Mouse (Mus musculus) brain, embryonic 14.5 days (tissue): ENCODE results near the gene Bco1.

Source experiments
- CTCF ChIP-seq: fragments of 200-500 bp; IDR thresholded peaks from 2 replicates; pipeline ENCODE4 v1.5.1; 2012; ENCODE audit warnings: inconsistent platforms, mild to moderate bottlenecking, moderate library complexity, borderline replicate concordance; ENCODE audit not compliant: insufficient read depth, insufficient read length; ENCODE audit errors: extremely low read depth
- POLR2A ChIP-seq: fragments of 200-500 bp; IDR thresholded peaks from 2 replicates; pipeline ENCODE4 v1.6.1; 2012; ENCODE audit warnings: mild to moderate bottlenecking, inconsistent platforms, borderline replicate concordance; ENCODE audit not compliant: poor library complexity, insufficient read depth, insufficient read length, severe bottlenecking; ENCODE audit errors: extremely low read depth

DNA sequence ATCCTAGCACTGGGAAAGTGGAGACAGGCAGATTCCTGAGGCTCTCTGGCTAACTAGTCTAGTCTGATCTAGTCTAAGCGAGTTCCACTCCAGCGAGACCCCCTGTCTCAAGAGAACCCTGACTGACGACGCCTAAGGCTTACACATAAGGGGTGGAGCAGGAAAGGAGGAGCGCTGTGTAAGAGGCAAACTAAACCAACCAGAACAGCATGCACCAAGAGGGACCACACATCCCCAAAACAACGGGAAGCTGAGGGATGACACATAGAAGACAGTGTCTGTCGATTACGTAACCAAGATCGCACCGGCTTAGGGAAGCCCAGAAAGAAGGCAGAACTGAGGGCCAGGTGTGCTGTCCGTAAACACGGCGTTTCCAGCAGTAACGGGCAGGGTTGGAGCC is 16.0 kb upstream of the Bco1 start:
- TF ChIP-seq CTCF: no peak
- no peak for TF ChIP-seq POLR2A
